18 mouse cellular contexts compared by ENCODE assay signal in genomic region chr16:86765974-86766373, GRCm38 (mm10).
DNase-seq lines count a peak whose midpoint lies in the region; ATAC-seq lines count a peak whose summit lies in the region.
"Had no signal": no experiment of that assay in that cellular context is flagged by ENCODE, and none has a peak within 500 bp of the region (broad histone marks: within the 10 kb centered on the region; RNA-seq: fewer than 3 reads in every experiment).

No protein-coding gene starts in this region.

- no peaks in the 10 kb centered on the region for H3K27me3 ChIP-seq in limb, embryonic 12.5 days
- no peaks in the 10 kb centered on the region for H3K27me3 ChIP-seq in limb, embryonic 10.5 days (ENCODE audit: low read depth, poor library complexity, severe bottlenecking)
- H3K27me3 ChIP-seq: forebrain, embryonic 15.5 days; hindbrain, embryonic 15.5 days; megakaryocyte, embryonic 14.5 days had no signal

- H3K9me3 ChIP-seq in limb, embryonic 12.5 days, result no peaks in the 10 kb centered on the region
- no peaks in the 10 kb centered on the region for H3K9me3 ChIP-seq in limb, embryonic 10.5 days (replicated peaks)
- H3K9me3 ChIP-seq: forebrain, embryonic 15.5 days; hindbrain, embryonic 15.5 days had no signal

- H3K36me3 ChIP-seq in limb, embryonic 12.5 days, result no peaks in the 10 kb centered on the region
- H3K36me3 ChIP-seq in limb, embryonic 10.5 days, result no peaks in the 10 kb centered on the region
- H3K36me3 ChIP-seq: forebrain, embryonic 15.5 days; hindbrain, embryonic 15.5 days had no signal

- no peak for DNase-seq in limb, embryonic 10.5 days (ENCODE audit: low spot score)
- peak; percentile 32 for DNase-seq in Muller cell, postnatal 12 days (ENCODE audit: inconsistent ontology term)
- peak; percentile 43 for DNase-seq in adipocyte (ENCODE audit: low spot score)
- DNase-seq in fibroblast of lung, adult 2 months (ENCODE audit: low read depth), result peak; percentile 25
- DNase-seq in frontal cortex, postnatal 14 days (ENCODE audit: low spot score in 2 of 2), result no peak
- no peak for DNase-seq in kidney, adult 11 months
- DNase-seq: adrenal gland, adult 2 months; cerebellum, postnatal 14 days; thymus, postnatal 14 days had no signal

- ATAC-seq in limb, embryonic 12.5 days (ENCODE audit: insufficient number of reproducible peaks, insufficient read depth, low FRiP score, low TSS enrichment, low read depth), result no peak
- ATAC-seq: forebrain, embryonic 15.5 days; intestine, embryonic 16.5 days; midbrain, embryonic 16.5 days had no signal

- no peak overlapping the region for H3K4me2 ChIP-seq in limb, embryonic 12.5 days
- H3K4me2 ChIP-seq: forebrain, embryonic 15.5 days; hindbrain, embryonic 15.5 days had no signal

- WGBS in limb, embryonic 12.5 days, result 67% methylated on average over 8 of the region's 8 CpGs
- 82% methylated on average over 8 of the region's 8 CpGs for WGBS in limb, embryonic 10.5 days

- no peaks in the 10 kb centered on the region for H3K4me1 ChIP-seq in limb, embryonic 12.5 days (replicated peaks)
- peaks cover 9% of the 10 kb centered on the region for H3K4me1 ChIP-seq in limb, embryonic 10.5 days
- H3K4me1 ChIP-seq: forebrain, embryonic 15.5 days; hindbrain, embryonic 15.5 days; megakaryocyte, embryonic 14.5 days had no signal

- H3K27ac ChIP-seq in limb, embryonic 12.5 days, result peak overlapping the region; percentile 50; the same call in 1 of the 2 replicates
- H3K27ac ChIP-seq in limb, embryonic 10.5 days, result no peak overlapping the region
- H3K27ac ChIP-seq: forebrain, embryonic 15.5 days; hindbrain, embryonic 15.5 days; kidney, postnatal 0 days; layer of hippocampus, adult 2 months; liver, embryonic 14.5 days had no signal

- H3K9ac ChIP-seq in limb, embryonic 12.5 days (replicated peaks), result no peak overlapping the region
- H3K9ac ChIP-seq: forebrain, embryonic 15.5 days; hindbrain, embryonic 15.5 days; liver, embryonic 14.5 days had no signal

- no peak overlapping the region for H3K4me3 ChIP-seq in limb, embryonic 12.5 days (replicated peaks)
- no peak overlapping the region for H3K4me3 ChIP-seq in limb, embryonic 10.5 days
- H3K4me3 ChIP-seq: forebrain, embryonic 15.5 days; hindbrain, embryonic 15.5 days; layer of hippocampus, adult 2 months; megakaryocyte, embryonic 14.5 days had no signal

Comparison
In these comparisons a context has a peak if more than half of its experiments do, and no peak if none do; other contexts are left out.
1. DNase-seq: peak in Muller cell, postnatal 12 days (single experiment), adipocyte (single experiment) and fibroblast of lung, adult 2 months (single experiment); none in limb, embryonic 10.5 days (single experiment), frontal cortex, postnatal 14 days (0 of 2) and kidney, adult 11 months (single experiment).